Mouse (Mus musculus): ENCODE results near the gene Hspb2. TPM values are rescaled to one million over a fixed set of nuclear protein-coding genes. Genes with fewer than 3 reads are reported as not detected.

The Hspb2 gene
- polyA plus RNA-seq (2016; fragmentation: Nextera tagmentation; extraction: Ambion mirVana), result 13.3 and 19.2 TPM in 2 replicates

- Histone ChIP-seq H3K9me3 (no peaks in the 10 kb centered on the region), H3K27ac (no peak within 1 kb of the TSS), H3K36me3 (no peaks in the 10 kb centered on the region), H3K4me3 (replicated peaks) (no peak within 1 kb of the TSS), H3K9ac (replicated peaks) (no peak within 1 kb of the TSS), H3K27me3 (peaks cover 12% of the 10 kb centered on the region), H3K4me1 (replicated peaks) (peaks cover 5% of the 10 kb centered on the region), H3K4me2 (no peak within 1 kb of the TSS)
- WGBS, result 66% methylated on average over 14 of the region's 14 CpGs
- peak; percentile 80 for ATAC-seq (ENCODE audit: insufficient number of reproducible peaks, insufficient read depth, low FRiP score, low TSS enrichment, low read depth)
These were observed at the start of gene Hspb2 for GRCm38 (mm10) chr9:50752054-50752602. TSS of gene Hspb2 (minus strand) at chr9:50752354.

- no peaks in the 10 kb centered on the region for H3K27me3 ChIP-seq
- H3K27ac ChIP-seq, result no peak overlapping the region
- H3K36me3 ChIP-seq, result peaks cover 86% of the 10 kb centered on the region
- H3K9ac ChIP-seq (replicated peaks), result no peak overlapping the region
- H3K4me1 ChIP-seq (replicated peaks), result no peaks in the 10 kb centered on the region
- no peaks in the 10 kb centered on the region for H3K9me3 ChIP-seq
- no peak overlapping the region for H3K4me2 ChIP-seq
- WGBS, result 65% methylated on average over 2 of the region's 2 CpGs
- ATAC-seq (ENCODE audit: insufficient number of reproducible peaks, insufficient read depth, low FRiP score, low TSS enrichment, low read depth), result no peak
- no peak overlapping the region for H3K4me3 ChIP-seq (replicated peaks)
These were observed 48.8 kb upstream of the Hspb2 start for GRCm38 (mm10) chr9:50800985-50801384.

DNA sequence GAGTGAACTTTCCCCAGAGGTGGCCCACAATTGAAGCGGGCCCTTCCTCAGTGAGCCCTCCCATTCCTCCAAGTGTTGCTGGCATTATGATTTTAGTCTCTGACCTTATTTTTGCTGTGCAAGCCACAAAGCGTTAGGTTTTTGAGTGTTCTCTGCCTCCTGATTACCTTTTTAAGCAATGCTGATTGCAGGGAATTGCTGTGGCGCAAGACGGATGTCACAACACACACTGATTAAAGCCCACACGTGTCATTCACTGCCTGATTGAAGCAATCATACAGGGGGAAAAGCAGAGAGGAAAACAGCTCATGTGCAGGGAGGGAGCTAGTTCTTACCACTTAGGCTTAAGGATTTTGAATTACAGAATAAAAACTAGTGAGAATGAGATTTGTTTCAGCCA lies 46.2 kb upstream of the Hspb2 start:
- ATAC-seq (ENCODE audit: insufficient number of reproducible peaks, insufficient read depth, low FRiP score, low TSS enrichment, low read depth), result no peak
- H3K4me3 ChIP-seq (replicated peaks), result no peak overlapping the region
- H3K4me2 ChIP-seq, result no peak overlapping the region
- 82% methylated on average over 5 of the region's 5 CpGs for WGBS
- no peaks in the 10 kb centered on the region for H3K27me3 ChIP-seq
- peaks cover 78% of the 10 kb centered on the region for H3K36me3 ChIP-seq
- no peaks in the 10 kb centered on the region for H3K9me3 ChIP-seq
- no peak overlapping the region for H3K9ac ChIP-seq (replicated peaks)
- H3K4me1 ChIP-seq (replicated peaks), result no peaks in the 10 kb centered on the region
- no peak overlapping the region for H3K27ac ChIP-seq

DNA sequence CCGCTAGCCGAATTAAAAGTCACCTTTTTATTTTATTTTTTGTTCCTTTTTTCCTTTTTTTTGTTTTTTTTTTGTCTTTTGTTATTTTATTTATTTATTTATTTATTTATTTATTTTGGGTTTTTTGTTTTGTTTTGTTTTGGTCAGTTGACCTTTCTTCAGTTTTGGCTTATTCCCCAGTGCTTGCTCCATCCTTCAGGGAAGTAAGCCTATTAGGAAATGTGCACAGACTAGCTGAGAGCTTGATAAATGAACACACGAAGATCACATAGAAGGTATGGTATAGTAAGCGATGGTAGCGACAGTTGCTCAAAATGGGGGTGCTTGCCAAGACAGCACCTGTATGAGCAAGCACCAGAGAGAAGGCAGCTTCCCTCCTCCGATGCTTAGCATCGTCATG lies 45.5 kb upstream of the Hspb2 start:
- 95% methylated on average over 7 of the region's 7 CpGs for WGBS
- no peak overlapping the region for H3K4me2 ChIP-seq
- H3K9me3 ChIP-seq, result no peaks in the 10 kb centered on the region
- H3K27me3 ChIP-seq, result no peaks in the 10 kb centered on the region
- H3K36me3 ChIP-seq, result peaks cover 73% of the 10 kb centered on the region
- H3K4me3 ChIP-seq (replicated peaks), result no peak overlapping the region
- ATAC-seq (ENCODE audit: insufficient number of reproducible peaks, insufficient read depth, low FRiP score, low TSS enrichment, low read depth), result no peak
- H3K9ac ChIP-seq (replicated peaks), result no peak overlapping the region
- H3K4me1 ChIP-seq (replicated peaks), result no peaks in the 10 kb centered on the region
- no peak overlapping the region for H3K27ac ChIP-seq

- H3K4me1 ChIP-seq (replicated peaks), result no peaks in the 10 kb centered on the region
- H3K27me3 ChIP-seq, result no peaks in the 10 kb centered on the region
- H3K36me3 ChIP-seq, result peaks cover 73% of the 10 kb centered on the region
- 89% methylated on average over 8 of the region's 8 CpGs for WGBS
- H3K27ac ChIP-seq, result no peak overlapping the region
- no peak overlapping the region for H3K4me2 ChIP-seq
- H3K4me3 ChIP-seq (replicated peaks), result no peak overlapping the region
- ATAC-seq (ENCODE audit: insufficient number of reproducible peaks, insufficient read depth, low FRiP score, low TSS enrichment, low read depth), result no peak
- H3K9me3 ChIP-seq, result no peaks in the 10 kb centered on the region
- no peak overlapping the region for H3K9ac ChIP-seq (replicated peaks)
These were observed 44.6 kb upstream of the Hspb2 start for GRCm38 (mm10) chr9:50796776-50797175.

GRCm38 (mm10) chr9:50795266-50795665 lies 43.1 kb upstream of the Hspb2 start:
- 93% methylated on average over 3 of the region's 3 CpGs for WGBS
- peaks cover 74% of the 10 kb centered on the region for H3K36me3 ChIP-seq
- ATAC-seq (ENCODE audit: insufficient number of reproducible peaks, insufficient read depth, low FRiP score, low TSS enrichment, low read depth), result no peak
- H3K9me3 ChIP-seq, result no peaks in the 10 kb centered on the region
- no peak overlapping the region for H3K27ac ChIP-seq
- no peaks in the 10 kb centered on the region for H3K4me1 ChIP-seq (replicated peaks)
- H3K27me3 ChIP-seq, result no peaks in the 10 kb centered on the region
- no peak overlapping the region for H3K4me3 ChIP-seq (replicated peaks)
- no peak overlapping the region for H3K4me2 ChIP-seq
- no peak overlapping the region for H3K9ac ChIP-seq (replicated peaks)

GRCm38 (mm10) chr9:50782155-50782554 lies 30.0 kb upstream of the Hspb2 start:
- H3K4me2 ChIP-seq, result no peak overlapping the region
- H3K36me3 ChIP-seq, result peaks cover 85% of the 10 kb centered on the region
- no peaks in the 10 kb centered on the region for H3K4me1 ChIP-seq (replicated peaks)
- H3K9ac ChIP-seq (replicated peaks), result no peak overlapping the region
- H3K9me3 ChIP-seq, result 0 out of 2 replicates have a peak, but pooled peaks cover 5% of the 10 kb centered on the region
- no peaks in the 10 kb centered on the region for H3K27me3 ChIP-seq
- H3K27ac ChIP-seq, result no peak overlapping the region
- H3K4me3 ChIP-seq (replicated peaks), result no peak overlapping the region
- 71% methylated on average over 2 of the region's 2 CpGs for WGBS
- ATAC-seq (ENCODE audit: insufficient number of reproducible peaks, insufficient read depth, low FRiP score, low TSS enrichment, low read depth), result no peak

GRCm38 (mm10) chr9:50776162-50776760 lies 24.1 kb upstream of the Hspb2 start:
- H3K36me3 ChIP-seq, result peaks cover 30% of the 10 kb centered on the region
- 52% methylated on average over 11 of the region's 11 CpGs for WGBS
- H3K4me3 ChIP-seq (replicated peaks), result peak overlapping the region; percentile 93
- peak overlapping the region; percentile 69 for H3K4me2 ChIP-seq
- H3K9me3 ChIP-seq, result no peaks in the 10 kb centered on the region
- H3K27ac ChIP-seq, result no peak overlapping the region; the same call in 1 of the 2 replicates
- no peak for ATAC-seq (ENCODE audit: insufficient number of reproducible peaks, insufficient read depth, low FRiP score, low TSS enrichment, low read depth)
- H3K27me3 ChIP-seq, result no peaks in the 10 kb centered on the region
- H3K9ac ChIP-seq (replicated peaks), result peak overlapping the region; percentile 90
- H3K4me1 ChIP-seq (replicated peaks), result peaks cover 11% of the 10 kb centered on the region

DNA sequence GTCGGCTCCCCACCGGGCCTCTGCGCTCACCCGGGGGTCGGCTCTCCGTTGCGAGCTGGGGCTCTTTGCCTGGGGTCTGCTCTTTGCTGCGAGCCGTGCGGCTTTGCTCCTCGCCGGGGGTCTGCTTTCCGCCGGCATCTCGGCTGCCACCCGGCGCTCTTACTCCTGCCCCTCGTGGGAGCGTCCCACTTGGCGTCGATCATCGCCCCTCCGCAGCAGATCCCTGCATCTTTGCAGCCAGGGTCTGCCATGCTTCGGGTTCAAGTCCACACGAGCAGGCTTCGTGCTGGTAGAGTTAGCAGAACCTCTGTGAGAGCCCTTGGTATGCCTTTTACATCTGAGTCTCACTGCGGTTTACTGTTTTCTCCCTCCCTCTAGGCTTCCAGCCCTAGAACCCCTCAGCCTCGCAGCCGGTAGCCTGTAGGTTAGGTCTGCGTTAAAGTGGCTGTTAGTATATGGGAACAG lies 23.5 kb upstream of the Hspb2 start:
- Histone ChIP-seq H3K4me3 (replicated peaks) (peak overlapping the region; percentile 93), H3K27me3 (no peaks in the 10 kb centered on the region), H3K9ac (replicated peaks) (peak overlapping the region; percentile 90), H3K4me2 (peak overlapping the region; percentile 69), H3K27ac (peak overlapping the region; percentile 91), H3K36me3 (peaks cover 24% of the 10 kb centered on the region), H3K4me1 (replicated peaks) (peaks cover 11% of the 10 kb centered on the region), H3K9me3 (no peaks in the 10 kb centered on the region)
- ATAC-seq (ENCODE audit: insufficient number of reproducible peaks, insufficient read depth, low FRiP score, low TSS enrichment, low read depth), result peak; percentile 66
- WGBS, result under 1% methylated on average over 30 of the region's 30 CpGs

DNA sequence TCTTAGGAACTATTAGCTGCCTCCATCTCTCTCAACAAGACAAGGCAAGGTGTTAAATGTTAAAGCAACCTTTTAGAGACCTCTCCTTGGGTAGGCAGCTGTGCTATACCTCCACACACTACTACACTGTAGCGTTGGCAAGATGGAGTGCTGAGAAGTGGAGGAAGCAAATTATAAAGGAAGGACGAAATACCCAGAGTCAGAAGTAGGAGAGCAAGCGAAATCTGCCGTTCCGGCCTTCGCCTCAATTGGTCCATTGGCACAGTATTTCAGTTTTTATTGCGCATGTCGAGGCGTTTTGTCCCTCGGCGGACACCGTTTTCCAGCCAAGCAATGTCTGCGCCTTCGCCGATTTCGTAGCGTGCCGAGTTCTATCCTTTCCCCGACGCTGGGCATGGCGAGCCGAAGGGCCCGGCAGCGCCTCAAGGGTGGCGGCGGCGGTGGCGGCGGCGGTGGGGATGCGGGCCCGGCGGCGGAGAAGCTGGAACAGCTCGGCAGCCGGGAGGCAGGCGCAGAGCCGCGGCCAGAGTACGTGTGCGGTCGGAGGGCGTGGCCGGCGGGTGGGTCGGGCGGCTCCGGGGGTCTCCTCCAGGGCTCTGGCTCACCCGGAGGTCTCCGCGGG lies 22.9 kb upstream of the Hspb2 start, which contains the start of the genes Alg9 and 1110032A03Rik:
Gene Alg9 (plus strand): TSS at position 29 of the 622 bp plus-strand sequence.
Gene 1110032A03Rik (minus strand): TSS at position 530 of the 622 bp plus-strand sequence.
- Histone ChIP-seq H3K9ac (replicated peaks) (peak within 1 kb of the TSS; percentile 90), H3K27ac (peak within 1 kb of the TSS; percentile 91), H3K4me2 (peak within 1 kb of the TSS; percentile 69), H3K9me3 (no peaks in the 10 kb centered on the region), H3K4me1 (replicated peaks) (peaks cover 11% of the 10 kb centered on the region), H3K36me3 (peaks cover 18% of the 10 kb centered on the region), H3K4me3 (replicated peaks) (peak within 1 kb of the TSS; percentile 93), H3K27me3 (no peaks in the 10 kb centered on the region)
- under 1% methylated on average over 49 of the region's 51 CpGs for WGBS
- peak; percentile 72; the same call in 1 of the 2 replicates for ATAC-seq (ENCODE audit: insufficient number of reproducible peaks, insufficient read depth, low FRiP score, low TSS enrichment, low read depth)

DNA sequence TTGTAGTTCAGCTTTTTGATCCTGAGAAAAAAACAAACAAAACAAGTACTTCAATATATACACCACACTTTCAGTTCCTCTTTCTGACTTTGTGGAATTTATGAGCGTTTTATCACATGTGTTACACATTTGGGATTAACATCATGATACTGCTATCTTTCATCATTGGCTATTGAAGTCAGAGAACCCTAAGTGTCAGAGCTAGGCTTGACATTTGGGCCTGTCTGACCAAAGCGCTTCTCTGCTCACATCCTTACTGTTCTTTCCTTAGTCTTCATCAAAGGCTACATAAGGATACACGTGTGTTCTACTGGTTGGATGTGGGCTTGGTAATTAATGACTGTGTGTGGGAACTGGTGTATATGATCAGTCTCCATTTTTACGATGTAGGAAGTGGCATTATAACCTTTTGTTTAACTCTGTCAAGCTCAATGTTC lies 21.9 kb upstream of the Hspb2 start:
- Histone ChIP-seq H3K27me3 (no peaks in the 10 kb centered on the region), H3K27ac (no peak overlapping the region), H3K9me3 (no peaks in the 10 kb centered on the region), H3K4me1 (replicated peaks) (peaks cover 13% of the 10 kb centered on the region), H3K36me3 (peaks cover 8% of the 10 kb centered on the region), H3K4me3 (replicated peaks) (peak overlapping the region; percentile 93; the same call in 1 of the 2 replicates), H3K4me2 (peak overlapping the region; percentile 69), H3K9ac (replicated peaks) (0 out of 2 replicates have a peak overlapping the region, but pooled peaks have one; percentile 90)
- WGBS, result 65% methylated on average over 4 of the region's 4 CpGs
- ATAC-seq (ENCODE audit: insufficient number of reproducible peaks, insufficient read depth, low FRiP score, low TSS enrichment, low read depth), result no peak
